Mouse (Mus musculus) bone marrow macrophage, adult 2 months (primary cell): ENCODE measurements around the gene Cubn. TPM values are rescaled to one million over a fixed set of nuclear protein-coding genes. Genes with fewer than 3 reads are reported as not detected.

ENCODE experiments used
- H3K27ac ChIP-seq: 2 replicates; pipeline ENCODE4 v1.5.1; 2012; ENCODE audit warnings: low read depth, low read length; ENCODE audit not compliant: insufficient read depth
- H3K4me1 ChIP-seq: 2 replicates; pipeline ENCODE4 v1.6.1; 2012; ENCODE audit warnings: low read length; ENCODE audit not compliant: control insufficient read depth, insufficient read depth
- H3K4me3 ChIP-seq: 2 replicates; pipeline ENCODE4 v1.5.1; 2012; ENCODE audit warnings: mild to moderate bottlenecking, low read length, moderate library complexity; ENCODE audit not compliant: insufficient read depth
- CTCF ChIP-seq: IDR thresholded peaks from 2 replicates; pipeline ENCODE4 v1.5.1; 2012; ENCODE audit warnings: low read depth, mild to moderate bottlenecking, low read length, moderate library complexity
- POLR2A ChIP-seq: IDR thresholded peaks from 2 replicates; pipeline ENCODE4 v1.6.1; 2012; ENCODE audit warnings: mild to moderate bottlenecking, low read depth, low read length, borderline replicate concordance
- polyA plus RNA-seq: library from polyadenylated mRNA; stranded (reverse); fragments of >200 nt; gene quantifications from 2 replicates; pipeline ENCODE4 v1.2.4, GENCODE M21; 2012; ENCODE audit not compliant: missing spikeins, insufficient read depth, insufficient read length

The Cubn gene
- polyA plus RNA-seq, 1 experiment = 0.08 TPM

DNA sequence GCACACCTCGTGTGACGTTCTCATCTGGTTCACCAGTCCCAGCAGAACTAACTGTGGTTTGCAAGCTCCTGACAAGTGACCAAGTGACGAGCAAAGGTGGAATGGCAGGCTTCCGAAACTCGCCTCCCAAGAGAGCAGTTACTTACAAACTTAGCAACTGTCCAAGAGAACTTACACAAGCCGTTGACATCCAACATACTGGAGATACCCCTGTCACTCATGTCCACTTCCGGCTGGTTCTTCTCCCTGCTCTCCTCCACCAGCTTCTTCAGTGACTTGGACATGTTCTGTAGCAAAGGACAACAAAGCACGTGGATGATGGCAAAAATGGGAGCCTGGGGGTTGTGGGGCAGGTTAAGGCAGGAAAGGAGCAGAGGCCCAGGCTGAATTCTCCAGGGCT, 220.9 kb downstream of the Cubn start:
- Histone ChIP-seq H3K27ac (peak overlapping the region; percentile 8; the same call in 1 of the 2 replicates), H3K4me3 (peak overlapping the region; percentile 66), H3K4me1 (peaks cover 22% of the 10 kb centered on the region)
- TF ChIP-seq CTCF = no peak

DNA sequence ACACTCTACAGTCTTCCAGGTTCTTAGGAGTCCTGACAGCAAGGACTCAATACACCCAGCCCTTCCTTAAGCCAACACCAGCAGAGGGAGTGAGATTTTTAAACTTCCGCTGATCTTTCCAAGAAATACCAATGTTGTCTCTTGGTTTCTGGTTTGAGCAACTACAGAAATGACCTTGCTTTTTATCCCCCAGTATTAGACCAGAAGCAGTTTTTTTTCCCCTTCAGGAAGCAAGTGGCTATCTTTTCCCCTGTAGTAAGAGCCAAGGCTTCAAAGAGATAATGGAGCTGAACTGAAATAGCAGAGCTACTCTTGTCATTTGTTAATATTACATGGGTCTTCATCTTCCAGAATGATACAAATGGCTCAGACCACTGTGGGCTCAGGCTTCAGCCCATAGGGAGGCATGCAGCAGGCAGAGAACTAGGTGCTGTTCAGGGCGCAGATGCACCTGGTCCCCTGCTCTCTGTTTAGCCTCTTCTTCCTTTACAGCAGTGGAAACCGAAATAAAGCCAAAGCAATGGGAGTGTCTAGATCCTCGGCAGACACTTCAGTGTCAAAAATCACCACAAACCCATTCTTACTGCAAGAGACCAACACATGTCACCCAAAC, 222.8 kb downstream of the Cubn start:
- no peak for TF ChIP-seq POLR2A
- no peak for TF ChIP-seq CTCF
- H3K27ac ChIP-seq = no peak overlapping the region
- H3K4me1 ChIP-seq = peaks cover 22% of the 10 kb centered on the region
- no peak overlapping the region for H3K4me3 ChIP-seq

DNA sequence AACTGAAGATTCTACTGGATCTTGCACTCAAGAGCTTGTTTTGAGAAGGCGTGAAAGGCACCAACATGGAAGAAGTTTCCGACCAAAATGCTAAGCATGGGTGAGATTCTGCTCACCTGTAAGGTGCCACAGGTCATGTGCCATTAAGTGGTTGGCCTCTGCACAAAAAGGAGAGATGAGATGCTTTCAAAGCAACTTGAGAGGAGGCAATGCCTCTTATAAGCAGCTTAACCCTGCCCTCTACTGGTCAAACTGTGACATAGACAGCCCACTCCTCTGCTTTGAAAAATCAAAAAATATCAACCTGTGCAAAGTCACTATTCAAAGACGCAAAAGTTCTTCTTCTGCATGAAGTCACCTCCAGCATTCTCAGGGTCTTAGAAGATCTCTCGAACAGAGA, 226.7 kb downstream of the Cubn start:
- TF ChIP-seq POLR2A = no peak
- peak; percentile 26; the same call in 1 of the 2 replicates for TF ChIP-seq CTCF
- H3K4me3 ChIP-seq = no peak overlapping the region
- no peak overlapping the region for H3K27ac ChIP-seq
- H3K4me1 ChIP-seq = peaks cover 4% of the 10 kb centered on the region

DNA sequence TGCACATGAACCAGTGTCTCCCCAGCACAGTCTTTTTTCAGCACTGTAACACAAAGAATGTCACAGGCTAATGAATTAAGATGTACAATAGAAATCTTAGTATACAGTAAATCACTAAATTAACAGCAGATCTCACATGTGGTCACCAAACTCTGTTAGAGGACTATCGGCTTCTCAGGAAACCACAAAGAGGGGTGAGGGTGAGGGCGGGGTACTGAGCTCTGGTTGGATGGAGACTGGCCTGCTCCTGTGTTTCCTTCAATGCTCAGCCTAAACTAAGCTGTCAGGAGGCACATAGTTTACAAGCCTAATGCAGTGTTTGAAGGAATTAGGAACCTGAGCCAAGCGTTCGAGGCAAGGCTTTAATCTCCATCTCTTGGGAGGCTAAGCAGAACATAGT, 228.5 kb downstream of the Cubn start:
- Histone ChIP-seq H3K4me3 (no peak overlapping the region), H3K4me1 (no peaks in the 10 kb centered on the region), H3K27ac (no peak overlapping the region)
- TF ChIP-seq CTCF (no peak), POLR2A (no peak)

DNA sequence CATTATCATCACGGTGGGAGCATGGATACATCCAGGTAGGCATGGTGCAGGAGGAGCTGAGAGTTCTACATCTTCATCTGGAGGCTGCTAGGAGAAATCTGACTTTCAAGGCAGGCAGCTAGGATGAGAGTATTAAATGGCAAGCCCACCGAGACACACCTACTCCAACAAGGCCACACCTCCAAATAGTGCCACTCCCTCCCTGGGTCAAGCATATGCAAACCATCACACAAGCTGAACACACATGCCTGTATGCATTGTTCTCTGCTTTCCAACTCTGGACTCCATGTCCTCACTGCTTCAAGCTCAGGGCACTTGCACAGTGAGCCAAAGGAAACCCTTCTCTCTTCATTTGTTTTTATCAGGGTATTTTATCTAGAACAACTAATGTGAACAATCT, 233.0 kb downstream of the Cubn start:
- Histone ChIP-seq H3K4me1 (no peaks in the 10 kb centered on the region), H3K27ac (no peak overlapping the region), H3K4me3 (no peak overlapping the region)
- TF ChIP-seq POLR2A = no peak
- TF ChIP-seq CTCF = no peak

DNA sequence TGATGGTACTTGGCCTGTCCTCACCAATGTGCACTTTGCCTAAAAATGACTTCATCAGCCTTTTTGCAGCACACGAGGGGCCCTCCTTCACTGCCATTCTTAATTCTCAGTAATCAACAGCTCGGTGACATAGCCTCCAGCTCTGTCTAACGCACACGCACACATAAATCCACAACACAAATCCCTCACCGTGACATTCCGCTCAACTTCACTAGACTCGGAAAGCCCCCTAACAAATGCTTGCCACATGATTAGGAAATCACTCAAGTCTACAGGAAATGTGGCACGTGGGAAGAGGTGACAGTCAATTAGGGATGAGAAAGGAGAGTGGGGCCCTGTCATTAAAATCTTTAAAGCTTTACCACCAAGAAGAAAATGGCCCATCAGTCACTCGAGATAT, 250.9 kb downstream of the Cubn start:
- H3K4me1 ChIP-seq = 0 out of 2 replicates have a peak, but pooled peaks cover 2% of the 10 kb centered on the region
- TF ChIP-seq CTCF (no peak), POLR2A (no peak)

DNA sequence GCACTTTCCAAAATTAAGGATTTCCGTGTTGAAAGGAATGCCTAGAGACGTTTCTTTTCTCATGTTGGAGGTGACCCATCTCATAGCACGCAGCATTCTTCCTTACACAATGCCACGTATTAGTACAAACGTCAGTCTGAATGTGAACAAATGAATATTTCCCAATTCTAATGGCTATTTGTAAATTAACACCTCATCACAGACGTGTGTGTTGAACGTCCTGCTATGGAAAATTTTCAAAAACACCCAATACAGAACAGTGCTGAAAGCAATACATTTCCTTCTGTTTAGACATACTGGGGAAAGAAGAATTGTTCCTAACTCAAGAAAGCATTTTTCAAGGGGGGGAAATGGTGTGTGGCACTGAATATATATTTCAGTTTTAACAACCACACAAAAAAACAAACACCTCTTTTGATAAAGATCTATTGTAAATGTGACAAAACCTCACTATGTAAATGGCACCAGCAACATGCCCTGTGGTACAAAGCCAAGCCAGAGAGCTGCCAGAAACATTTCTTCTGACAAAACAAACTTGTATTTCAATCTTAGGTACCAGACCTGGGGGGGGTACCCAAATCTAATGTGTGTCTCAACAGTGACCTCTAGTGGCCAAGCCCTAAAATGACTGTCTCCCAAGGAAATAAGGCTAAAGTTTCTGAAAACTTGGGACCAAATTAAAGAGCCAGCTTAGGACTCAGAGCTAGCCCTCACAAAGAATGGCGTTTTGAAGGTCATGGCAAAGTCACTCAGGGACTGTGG, 254.3 kb downstream of the Cubn start:
- H3K4me1 ChIP-seq = peaks cover 7% of the 10 kb centered on the region; the same call in 1 of the 2 replicates
- no peak overlapping the region for H3K27ac ChIP-seq
- no peak for TF ChIP-seq CTCF
- TF ChIP-seq POLR2A = no peak
- no peak overlapping the region for H3K4me3 ChIP-seq

More for the DNA sequence above, 250.9 kb downstream of the Cubn start:
- no peak overlapping the region for H3K4me3 ChIP-seq
- no peak overlapping the region for H3K27ac ChIP-seq

DNA sequence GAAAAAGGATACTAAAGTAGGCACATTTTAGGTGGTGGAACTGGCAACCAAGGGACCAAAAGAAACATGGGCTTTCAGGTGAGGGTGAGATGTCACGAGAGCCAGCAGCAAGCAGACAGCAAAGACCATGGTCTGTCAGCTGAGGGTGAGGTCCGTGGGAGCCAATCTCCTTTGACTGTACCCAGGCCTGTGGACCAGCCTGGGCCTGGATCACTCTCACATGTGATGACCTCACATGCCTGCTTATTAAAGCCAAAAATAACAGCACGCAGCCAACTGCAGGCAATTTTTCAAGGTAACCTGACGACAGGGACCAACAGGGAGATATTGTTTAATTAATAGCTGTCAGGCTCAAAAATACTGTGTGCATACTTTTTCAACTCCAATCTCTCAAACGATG, 255.9 kb downstream of the Cubn start:
- no peak overlapping the region for H3K27ac ChIP-seq
- peaks cover 6% of the 10 kb centered on the region for H3K4me1 ChIP-seq

DNA sequence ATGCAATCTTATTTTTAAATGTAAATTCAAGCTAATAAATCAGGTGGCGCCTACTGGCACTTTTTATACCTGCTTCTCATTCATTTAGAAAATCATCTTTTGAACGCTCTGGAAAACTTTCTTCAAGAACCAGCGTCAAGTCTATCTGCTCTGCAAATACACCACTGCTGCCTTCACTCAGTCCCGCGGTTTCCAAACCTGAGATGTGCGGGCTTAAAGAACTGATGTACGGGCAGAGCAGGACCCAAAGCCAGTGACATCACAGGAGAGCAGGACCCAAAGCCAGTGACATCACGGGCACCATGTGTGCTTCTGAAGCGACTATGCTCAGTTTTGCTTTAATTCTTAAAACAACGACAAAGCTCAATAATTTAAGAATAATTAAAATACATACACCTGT, 256.8 kb downstream of the Cubn start:
- Histone ChIP-seq H3K4me1 (peaks cover 15% of the 10 kb centered on the region), H3K4me3 (no peak overlapping the region), H3K27ac (no peak overlapping the region)
- no peak for TF ChIP-seq POLR2A
- TF ChIP-seq CTCF = no peak

More for the DNA sequence above, 255.9 kb downstream of the Cubn start:
- TF ChIP-seq POLR2A (no peak), CTCF (no peak)
- no peak overlapping the region for H3K4me3 ChIP-seq

DNA sequence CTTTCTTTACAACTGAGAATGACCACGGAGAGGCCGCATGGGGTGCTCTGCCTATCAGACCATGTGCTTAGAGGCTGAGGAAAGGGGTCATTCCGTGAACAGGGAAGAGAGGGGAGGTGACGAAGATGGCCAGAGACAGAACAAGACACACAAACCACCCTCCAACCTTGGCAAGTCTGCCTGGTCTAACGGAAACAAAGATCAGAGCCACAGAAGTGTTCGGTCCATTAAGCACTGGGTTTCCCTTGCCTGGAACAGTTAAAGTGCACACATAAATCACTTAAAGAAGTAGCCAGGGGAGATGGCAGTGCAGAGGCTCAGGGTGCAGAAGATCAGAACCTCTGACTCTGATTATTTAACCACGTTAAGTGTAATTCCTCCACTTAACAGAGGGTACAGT, 257.7 kb downstream of the Cubn start:
- TF ChIP-seq CTCF (no peak), POLR2A (no peak)
- H3K4me3 ChIP-seq = no peak overlapping the region
- H3K4me1 ChIP-seq = peaks cover 19% of the 10 kb centered on the region
- no peak overlapping the region for H3K27ac ChIP-seq
